Mouse (Mus musculus) left cerebral cortex, adult 18-20 months (tissue): ENCODE data around the gene Pgf. TPM values are rescaled to one million over a fixed set of nuclear protein-coding genes. Genes with fewer than 3 reads are reported as not detected.
A peak's percentile ranks its signal among the peaks of the same experiment; 100 is the strongest.

ENCODE experiments used
- DNase-seq, 2 experiments: peaks; one replicate each; pipeline ENCODE4 v3.0.0; 2021 to 2022; ENCODE audit warnings: low spot score in 2 of 2, mixed read lengths in 1 of 2
- total RNA-seq, 2 experiments: library from RNA; stranded (reverse); gene quantifications; 2 replicates each; pipeline ENCODE4 v1.2.3; 2021

Pgf gene
- total RNA-seq, 2 experiments from 2014 or later = 2.5 to 3.0 TPM

DNA sequence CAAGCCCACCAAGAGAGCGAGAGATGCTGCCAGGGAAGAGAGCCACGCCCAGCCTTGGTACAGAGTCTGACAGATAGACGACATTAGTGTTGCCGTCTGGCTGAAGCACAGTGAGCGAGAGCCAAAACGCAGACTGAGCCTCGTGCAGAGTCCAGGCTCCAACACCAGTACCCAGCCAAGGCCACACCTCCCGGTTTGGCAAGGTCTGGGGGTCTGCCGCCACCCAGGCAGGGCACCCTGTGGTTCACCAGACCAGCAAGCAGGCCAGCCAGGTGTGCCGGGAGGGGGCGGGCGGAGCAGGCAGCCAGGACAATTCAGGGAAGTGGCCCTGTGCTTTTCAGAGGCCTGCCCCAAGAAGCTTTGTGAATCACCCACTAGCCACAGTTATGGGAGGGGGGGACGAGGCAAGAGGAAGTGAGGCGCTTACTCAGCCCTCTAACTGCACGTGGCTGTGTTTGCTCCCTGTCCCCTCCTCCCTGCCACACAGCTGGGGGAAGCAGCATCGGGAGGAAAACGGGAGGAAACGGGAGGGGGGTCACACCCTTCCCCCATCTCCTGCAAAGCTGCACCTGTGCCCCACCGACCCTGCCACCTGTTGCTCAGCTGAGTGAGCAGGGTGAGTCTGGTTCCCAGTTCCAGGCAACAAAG is 15.0 kb upstream of the Pgf start:
- no peak for DNase-seq

DNA sequence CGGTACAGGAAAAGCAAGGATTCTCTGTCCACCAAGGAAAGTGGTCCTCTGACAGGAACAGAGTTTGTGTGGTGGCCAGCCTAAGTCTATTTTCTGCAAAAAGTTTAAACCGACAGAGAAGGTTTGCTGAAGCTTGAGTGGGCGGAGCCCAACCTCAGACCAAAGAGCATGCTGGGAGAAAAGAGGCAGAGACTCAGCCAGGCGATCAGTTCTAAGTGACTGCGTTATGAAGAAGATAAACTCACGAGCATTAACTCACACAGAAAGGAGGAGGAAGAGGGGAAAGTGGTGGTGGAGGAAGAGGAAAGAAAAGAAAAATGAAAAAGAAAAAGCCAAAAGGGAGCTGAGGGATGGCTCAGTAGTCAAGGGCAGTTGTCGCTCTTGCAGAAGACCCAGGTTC is 12.7 kb upstream of the Pgf start:
- DNase-seq = no peak

DNA sequence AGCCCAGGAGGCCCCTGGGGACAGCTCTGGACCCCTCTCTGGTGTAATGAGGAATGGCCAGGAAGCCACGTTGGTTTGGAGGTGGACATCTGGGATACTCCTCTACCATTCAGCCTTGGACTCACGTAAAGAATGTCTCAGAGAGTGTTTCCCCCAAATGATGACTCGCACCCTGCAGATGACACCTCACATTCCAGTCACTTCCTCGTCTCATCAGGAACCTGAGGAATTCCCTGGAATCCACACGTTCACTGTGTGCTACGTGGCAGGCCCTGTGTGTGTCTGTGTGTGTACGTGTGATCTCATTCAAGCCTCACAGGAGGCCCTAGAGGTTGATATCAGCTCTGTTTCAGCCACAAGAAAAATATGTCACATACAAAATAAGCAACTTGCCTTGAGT is 8.8 kb upstream of the Pgf start:
- DNase-seq = no peak

DNA sequence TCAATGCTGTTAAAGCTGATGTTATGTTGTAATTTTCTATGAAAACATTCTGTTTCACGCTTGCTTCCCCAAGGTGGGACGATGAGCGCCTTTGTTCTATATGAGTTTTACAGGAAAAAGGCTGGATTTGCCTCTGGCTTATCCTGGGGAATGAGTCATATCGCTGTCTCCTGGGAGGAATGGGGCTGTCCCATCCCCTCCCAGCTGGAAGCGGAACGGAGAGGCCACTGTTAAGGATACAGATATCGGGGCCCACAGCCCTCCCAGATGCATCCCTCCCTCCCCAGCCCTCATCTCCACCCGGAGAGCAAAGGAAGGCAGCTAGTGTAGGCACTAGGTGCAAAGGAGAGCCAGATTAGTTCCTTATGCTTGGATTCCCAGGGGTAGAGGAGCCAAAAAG is 8.2 kb upstream of the Pgf start:
- no peak for DNase-seq

DNA sequence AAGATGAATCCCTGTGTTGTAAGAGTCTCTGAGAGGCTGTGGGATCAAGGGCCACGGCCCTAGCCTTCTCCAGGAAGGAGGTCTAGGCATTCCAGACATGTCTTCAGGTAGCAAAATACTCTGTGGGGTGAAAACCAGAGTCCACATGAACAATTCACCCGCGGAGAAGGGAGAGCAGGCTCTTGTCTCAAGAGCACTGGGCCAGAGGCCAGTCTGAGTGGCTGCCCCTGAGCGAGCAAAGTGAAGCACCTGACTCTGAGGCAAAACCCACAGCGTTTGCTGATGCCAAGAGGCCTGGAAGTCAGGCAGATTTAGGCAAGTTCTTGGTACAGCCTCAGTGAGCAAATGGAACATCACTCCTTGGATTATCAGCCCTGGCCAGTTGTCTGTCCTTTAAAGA is 6.5 kb upstream of the Pgf start:
- no peak for DNase-seq

DNA sequence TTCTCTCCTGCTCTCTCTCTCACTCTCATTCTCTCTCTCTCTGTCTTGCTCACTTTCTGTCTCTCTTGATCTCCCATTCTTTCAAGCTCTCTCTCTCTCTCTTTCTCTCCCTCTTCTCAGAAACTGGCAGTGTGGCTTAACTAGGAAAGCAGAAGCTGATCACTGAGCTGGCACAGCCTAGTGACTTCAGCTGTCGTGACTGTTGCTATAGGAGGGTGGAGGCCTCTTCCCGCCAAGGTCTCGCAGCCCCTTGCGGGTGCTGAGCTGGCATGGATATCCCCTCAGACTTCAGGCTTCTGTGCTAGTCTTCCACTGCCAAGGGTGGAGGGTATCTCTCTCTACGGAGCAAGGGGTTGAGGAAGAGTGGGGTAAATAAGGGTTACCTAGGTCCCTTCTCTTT is 5.3 kb upstream of the Pgf start:
- no peak for DNase-seq

DNA sequence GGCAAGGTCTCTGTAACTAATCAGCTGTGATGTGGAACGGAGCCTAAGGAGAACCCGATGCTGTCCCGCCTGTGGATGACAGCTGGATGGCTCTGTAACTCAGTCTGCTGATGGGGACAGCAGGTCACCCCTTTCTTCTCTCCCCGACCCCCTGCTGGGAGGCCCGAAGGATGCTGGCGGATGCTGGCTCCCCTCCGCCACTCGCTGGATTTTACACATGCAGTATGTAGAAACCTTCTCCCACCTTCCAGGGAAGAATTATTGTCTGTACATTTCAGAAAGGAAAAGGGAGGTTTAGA is 4.7 kb upstream of the Pgf start:
- no peak for DNase-seq

DNA sequence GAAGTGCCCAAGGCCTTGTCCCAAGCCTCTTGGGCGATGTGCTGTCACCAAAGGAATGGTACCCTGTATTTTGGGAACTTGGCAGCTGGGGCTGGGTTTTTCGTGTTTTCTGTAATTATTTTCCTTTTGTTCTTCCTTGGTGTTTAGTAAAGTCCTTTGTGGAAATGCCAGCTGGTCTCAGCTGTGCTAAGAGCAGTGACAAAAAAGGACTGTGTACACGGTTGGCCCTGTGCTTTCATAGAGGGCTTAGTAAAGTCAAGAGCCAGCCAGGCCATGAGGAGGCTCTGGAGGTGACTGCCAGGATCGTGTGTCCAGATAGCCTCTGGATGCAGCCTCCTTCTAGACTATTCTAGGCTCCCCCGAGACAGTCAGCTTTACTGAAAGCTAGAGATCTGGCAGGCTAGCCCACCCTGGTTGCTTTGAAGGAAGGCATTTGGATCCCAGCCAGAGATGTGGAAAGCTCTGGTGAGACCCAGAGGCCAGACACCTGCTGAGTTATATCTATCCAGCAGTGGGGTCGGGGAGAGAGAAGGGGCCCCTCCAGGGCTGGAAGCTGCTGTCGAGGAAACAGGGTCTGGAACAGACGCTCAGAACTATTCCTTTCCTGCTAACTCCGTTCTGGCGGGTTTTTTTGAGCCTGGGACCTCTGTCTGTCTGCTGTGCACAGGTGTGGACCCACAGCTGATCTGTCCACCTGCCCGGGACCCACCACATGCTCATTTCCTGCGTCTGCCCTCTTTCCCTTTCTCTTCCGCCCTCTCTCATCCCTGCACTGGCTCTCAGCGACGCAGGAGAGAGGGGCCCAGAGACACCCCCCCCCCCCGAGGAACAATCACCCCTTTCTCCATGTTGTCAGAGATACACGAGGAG is 4.1 kb upstream of the Pgf start:
- DNase-seq = no peak

DNA sequence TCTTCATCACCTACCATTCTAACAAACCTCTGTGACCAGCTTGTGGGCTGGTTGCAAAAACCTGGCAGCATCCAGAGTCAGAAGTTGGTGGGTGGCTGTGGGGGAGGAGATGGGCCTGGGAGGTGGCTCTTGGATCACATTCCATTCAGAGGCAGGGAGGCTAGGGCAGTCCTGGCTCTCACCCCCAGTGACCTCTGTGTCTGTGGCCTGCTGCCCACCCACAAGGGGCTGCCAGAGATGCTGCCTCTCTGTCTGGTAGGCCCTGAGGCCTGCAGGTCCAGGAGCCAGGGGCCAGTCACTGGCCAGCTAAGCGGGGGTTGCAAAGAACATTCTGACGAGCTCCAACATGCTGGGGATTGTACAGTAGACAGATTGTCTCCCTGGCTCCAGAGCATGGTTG is 704 bp upstream of the Pgf start:
- DNase-seq = no peak

DNA sequence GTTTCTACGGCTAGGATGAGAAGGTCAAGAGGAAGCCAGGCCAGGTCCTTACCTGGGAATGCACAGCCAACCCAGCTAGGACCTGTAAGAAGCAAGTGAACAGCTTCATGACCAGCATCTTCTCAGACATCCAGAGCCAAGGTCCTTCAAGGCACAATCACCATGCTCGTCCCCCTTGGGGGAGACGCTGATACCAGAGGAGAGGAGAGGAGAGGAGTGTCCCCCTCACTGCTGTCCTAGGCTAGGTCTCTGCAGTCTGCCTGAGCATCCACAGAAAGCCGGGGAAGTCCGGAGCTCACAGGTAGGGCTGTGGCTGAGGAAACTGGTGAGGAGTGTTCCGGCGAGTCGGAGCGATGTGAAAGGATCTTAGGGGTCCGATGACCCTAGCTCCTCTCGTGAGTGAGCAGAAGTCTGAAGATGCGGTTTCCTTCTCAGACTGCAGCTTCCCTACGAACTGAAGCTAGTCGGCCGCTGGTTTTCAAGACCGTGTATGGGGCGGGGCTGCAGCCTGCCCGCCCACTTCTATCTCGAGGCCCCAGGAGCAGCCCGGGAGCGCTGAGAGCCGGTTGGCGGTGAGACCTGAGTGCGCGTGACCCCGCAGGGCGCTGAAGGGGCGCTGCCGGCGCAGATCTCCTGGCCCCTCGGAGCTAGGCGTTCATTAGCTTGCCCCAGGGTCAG is 605 bp downstream of the Pgf start:
- peak in 1 of 2 experiments; percentile 19 for DNase-seq

DNA sequence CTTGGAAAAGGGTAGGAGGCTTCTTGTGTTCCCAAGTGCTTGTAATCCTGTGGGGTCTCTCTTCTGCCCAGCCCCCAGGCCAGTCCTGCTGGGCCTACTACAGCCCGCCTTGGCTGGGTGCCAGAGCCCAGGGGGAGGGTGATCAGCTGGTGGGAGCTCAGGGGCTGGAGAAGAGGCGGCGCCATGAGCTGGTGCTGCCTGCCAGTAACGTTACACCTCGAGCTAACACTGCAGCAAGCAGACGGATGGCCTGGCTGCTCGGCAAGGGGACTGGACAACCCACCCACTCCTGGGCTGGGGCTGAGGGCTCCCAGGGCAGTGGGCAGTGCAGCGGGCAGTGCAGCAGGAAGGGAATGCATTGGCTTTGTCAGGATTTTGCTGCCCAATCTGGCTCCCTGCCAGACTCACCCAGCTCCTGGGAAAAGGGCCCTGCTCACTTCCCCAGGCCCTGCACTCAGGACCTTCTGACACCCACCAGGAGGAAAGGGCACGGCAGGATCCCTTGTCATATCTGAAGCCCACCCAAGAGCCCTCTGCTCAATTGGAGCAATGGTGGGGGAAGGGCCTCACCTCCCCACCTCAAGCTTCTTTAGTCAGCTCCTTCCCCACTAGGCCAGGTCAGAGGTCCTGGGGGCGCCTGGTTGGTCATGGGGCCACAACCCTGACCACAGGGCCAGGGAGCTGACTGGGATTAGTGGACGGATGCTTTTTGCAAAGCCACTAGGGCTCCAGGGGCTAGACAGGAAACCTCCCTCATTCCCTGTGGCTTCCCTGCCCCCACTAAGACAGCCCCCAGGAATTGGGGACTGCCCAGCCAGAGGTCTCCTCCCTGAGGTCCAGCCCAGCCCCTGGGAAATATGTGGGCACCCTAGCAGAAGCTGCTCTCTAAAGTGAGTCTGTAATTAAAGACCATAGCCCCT is 1.4 kb downstream of the Pgf start:
- DNase-seq = no peak

DNA sequence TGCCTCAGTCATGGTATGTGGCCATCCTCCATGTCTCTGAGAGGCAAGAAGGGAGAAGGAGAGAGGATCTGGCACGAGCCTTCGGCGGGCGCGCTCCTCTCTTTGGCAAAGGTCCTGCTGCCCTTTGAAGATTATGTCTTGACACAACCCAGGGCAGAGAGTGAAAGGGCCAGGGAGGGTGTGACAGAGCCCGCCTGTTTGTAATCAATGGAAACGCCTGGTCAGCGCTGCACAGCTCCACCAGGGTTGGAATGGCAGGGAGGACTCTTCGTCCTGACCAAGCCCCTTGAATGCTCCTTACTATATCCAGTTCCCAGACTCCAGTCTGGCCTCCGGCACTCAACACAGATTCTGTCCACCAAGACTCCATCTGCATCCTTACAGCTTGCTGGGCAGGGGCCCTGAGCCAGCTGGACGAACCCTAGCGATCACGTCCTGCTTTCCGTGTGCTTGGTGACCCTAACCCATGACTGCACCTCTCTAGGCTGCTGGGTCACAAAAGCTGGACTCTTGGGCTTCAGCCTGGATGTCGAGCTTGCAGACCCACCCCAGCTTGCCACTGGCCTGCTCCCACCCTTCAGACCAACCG is 2.4 kb downstream of the Pgf start:
- no peak for DNase-seq

DNA sequence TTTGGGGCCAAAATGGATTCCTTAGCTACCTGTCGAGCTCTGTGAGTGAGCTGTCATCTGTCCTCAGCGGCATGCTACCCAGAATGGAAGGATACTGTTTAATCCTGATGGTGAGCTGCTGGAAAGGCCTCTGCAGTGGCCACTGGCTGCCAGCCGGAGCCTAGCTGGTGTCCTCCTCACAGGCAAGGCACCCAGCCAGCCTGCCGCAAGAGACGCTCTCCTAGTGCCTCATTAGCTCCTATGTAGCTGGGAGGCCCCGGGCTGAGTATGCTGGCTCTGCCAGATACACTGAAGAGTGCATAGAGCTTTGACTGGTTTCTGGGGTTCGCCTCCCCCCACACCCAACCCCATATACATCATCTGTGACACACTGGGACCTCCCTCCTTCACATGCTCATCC is 3.6 kb downstream of the Pgf start:
- no peak for DNase-seq

DNA sequence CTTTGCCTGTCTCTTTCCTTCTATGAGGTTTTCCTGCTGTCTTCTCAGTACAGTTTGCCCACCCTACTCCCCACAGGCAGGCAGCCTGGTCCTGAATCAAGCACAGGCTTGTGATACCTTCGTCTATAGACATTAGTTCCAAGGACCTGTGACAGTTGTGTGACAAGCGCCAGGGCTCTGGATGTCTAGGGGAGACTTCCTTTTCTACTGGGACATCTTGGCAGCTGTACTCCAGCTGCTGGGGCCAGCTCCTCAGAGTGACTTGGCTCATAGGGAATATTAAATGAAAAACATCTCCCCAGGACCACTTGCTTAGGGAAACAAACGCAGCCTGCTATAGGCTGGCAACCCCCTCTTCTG is 6.7 kb downstream of the Pgf start:
- no peak for DNase-seq

DNA sequence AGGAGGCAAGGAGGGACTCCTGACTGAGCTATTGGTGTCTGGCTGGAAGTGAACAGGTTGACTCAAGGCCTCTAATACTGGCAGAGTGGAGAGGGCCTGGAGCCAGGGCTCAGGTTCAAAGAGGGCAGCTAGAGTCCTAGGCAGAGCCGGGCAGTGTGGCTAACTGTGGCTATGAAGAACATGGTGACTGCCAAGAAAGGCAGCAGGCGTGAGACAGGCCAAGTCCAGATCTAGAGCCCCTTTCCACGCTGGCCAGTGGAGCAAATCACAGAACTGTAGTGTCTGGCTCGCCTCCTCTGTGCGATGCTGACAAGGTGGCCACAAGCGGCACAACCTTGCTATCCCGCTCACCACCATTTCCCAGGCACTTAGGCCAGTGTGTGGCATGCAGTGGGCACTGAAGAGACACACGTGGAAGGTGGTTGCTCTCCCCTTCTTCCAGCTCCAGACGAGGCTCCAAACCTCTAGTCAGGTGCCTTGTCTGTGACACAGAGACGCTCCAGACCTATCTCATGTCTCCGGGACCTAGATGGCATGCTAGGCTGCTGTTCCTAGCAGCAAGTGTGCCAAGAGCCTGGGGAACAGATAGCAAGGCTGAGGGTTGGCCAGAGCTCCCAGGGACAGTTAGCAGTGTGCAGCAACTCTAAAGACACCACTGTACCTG is 7.2 kb downstream of the Pgf start:
- DNase-seq = no peak

DNA sequence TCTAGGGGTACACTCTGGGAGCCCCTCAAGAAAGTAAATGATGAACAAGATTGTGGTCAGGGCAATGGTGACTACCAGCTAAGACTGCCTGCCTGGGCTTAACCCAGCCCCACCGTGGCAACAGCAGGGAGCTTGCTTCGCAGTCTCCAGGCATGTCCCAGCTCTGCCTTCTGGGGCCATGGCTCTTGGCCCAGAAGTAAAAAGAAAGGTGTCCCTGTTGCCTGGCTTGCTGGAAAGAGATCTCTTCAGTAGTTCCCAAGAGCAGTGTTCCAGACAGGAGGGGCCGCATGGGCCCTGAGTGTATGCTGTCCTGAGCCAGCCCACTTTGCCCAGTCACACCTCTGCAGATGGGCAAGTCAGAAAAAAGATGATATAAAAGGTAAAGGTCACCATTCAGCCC is 7.7 kb downstream of the Pgf start:
- DNase-seq = no peak

DNA sequence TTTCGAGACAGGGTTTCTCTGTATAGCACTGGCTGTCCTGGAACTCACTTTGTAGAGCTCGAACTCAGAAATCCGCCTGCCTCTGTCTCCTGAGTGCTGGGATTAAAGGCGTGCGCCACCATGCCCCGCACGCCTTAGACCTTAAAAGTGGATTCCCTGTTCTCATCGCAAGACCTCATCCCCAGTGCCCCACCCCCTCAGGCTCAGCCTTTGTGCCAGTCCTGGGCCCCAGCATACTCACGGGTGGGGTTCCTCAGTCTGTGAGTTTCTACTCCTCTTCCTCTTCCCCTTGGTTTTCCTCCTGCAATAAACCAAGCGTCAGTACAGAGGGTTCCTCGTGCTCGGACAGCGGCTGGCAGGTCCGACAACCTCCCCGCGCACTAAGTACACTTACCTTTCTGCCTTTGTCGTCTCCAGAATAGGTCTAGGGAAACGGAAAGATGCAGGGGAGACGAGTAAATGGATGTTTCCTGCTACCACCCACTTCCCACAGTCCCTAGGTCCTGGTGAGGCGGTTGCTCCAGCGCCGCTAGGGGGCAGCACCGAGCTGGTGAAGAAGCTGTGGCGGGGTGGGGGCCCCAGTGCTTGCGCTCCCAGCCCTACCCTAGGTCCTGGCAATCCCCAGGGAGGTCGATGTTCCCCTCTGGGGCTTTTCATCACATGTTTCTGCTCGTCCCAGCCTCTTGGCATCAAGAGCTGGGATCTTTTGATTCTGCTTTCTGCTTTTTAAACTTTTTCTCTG is 8.3 kb downstream of the Pgf start:
- peak; percentile 87 to 93 for DNase-seq

DNA sequence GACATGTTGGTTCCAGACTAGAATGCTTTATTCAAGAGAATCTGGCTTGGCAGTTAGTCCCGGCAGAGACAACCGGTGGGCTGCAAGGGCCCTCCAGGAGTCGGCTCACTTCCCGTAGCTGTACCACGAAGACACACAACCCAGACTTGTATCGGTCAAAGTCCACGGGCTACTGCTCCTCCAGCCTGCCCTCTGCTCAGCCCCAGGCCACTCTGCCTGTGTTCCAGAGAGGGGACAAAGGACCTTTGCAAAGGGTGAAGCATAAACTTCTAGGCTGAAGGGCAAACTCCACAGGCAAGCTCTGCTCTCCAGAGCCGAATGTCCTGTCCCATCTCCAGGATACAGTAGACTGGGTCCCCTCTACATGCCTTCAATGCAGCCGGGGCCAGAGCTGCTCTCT is 11.0 kb downstream of the Pgf start:
- no peak for DNase-seq

DNA sequence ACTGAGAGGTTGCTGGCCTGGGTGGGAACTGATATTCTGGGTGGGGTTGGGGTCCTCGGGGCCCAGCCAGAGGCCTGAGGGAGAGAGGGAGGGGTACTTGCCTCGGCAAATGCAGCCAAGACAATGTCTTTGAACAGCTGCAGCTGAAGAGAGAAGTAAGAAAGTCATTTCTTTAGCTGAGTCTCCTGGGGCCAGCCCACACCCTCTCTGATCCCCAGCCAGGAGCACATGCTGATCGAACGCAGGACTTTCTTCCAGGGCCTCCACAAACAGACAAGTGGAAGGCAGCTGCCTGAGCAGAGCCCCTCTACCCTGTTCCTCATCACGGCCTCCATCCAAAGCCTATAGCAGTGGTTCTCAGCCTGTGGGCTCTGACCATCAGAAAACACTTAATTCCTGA is 12.6 kb downstream of the Pgf start:
- DNase-seq = no peak

DNA sequence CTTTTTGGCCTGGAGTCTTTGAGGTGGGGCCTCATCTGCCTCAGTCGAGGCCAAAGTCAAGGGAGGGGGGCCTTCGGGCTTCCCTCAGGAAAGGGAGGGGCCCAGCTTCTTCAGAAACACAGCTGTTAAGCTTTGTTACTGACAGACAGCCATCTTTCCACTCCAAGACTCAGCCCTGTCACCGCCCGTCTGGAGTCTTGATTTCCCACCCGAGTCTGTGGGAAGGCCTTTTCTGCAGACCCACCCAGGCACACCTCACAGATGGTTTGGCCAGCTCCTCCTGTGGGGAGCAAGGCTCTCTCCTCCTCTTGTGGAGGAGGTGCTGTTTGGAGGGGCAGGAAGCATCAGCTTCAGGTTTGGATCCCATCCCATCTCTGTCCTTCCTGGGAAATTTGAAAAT is 18.0 kb downstream of the Pgf start:
- no peak for DNase-seq
